Mouse (Mus musculus) spleen, postnatal 14 days (tissue): ENCODE measurements around the gene Fbxo34.

Experiments used
- DNase-seq, 2 experiments: peaks; one replicate each; pipeline ENCODE4 v3.0.0; 2021 to 2022; ENCODE audit warnings: low spot score in 2 of 2

Fbxo34 gene

DNA sequence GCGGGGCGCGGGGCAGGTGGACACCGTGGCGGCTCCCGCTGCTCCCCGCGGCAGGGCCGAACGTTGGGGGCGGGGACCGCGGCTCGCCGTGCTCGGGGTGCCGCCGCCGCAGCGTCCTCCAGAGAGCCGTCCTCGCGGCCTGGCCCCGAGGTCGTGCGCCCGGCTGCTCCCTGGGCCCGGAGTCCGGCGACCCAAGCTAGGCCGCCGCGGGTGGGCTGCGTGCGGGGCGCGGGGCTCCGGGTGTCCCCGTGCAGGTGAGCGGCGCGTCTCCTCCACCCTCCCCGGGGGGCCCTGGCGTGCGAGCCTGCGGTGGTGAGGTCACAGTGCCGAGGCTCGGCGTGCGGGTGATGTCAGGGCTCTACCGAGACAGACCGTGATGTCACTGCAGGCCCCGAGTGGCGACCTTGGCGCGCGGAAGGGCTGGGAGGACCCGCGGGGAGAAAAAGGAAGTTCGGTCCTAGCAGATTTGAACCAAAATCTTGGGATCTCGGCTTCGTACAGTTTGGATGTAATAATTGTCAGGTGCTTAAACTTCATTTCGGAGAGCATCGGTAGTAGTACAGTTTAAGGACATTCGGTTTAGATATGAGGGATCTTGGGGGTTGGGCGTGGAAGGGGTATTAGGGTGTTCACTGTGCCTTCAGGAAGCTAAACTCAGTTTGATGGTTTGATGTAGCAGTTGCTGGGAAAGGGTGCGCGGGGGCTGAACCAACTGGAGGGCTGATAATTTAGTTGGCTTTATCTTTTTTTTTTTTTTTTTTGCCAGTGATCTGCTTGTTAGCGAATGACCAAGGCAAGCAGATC, 22.7 kb downstream of the Fbxo34 start:
- peak; percentile 43 to 62 for DNase-seq

DNA sequence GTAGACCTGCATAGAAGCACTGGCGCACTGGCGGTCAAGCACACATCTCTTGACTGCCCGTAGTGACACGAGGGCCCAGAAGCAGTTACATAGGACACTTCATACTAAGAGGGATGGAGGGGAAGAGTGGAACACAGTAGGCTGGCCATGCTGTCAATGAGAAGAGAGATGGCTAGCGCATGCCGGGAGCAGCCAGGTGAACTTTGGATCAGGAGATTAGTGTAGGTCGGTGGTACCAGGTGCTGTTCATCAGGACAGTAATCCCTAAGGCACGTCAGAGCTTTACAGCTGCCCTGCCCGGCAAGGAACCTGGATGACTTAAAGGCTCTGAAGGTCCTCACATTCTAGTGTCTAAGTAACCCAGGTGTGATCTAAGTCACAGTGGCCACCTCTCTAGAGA, 23.7 kb downstream of the Fbxo34 start:
- no peak for DNase-seq

DNA sequence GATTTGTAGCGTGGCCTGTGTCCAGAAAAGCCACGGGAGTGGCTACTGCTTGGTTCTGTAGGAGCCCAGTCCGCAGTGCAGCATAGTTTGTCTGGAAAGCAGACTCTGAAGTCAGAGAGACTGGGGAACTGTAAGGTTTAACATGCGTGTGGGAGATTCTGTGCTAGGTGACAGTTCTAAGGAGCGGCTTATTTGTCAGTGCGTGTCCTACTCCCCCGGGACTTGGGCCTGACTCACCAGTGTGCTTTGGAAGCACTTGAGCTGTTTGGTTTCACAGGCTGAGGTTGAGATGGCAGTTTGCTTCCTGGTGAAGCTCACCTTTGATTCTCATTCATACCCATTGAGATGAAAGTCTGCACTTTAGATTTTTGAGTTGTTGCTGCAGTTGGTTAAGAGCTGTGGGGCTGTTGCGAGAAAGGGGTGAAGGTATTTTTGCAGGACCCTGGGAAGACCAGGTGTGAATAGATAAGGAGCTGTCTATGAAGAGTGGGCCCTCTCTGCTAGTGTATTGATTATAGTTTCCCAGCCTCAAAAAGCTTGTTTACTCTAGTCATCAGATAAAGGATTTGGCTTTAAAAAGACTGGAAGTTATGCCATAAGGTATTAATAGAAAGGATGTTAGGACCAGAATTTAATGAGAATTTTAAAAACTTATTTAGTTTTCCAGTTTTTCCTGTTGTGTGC, 24.5 kb downstream of the Fbxo34 start:
- DNase-seq, result no peak

DNA sequence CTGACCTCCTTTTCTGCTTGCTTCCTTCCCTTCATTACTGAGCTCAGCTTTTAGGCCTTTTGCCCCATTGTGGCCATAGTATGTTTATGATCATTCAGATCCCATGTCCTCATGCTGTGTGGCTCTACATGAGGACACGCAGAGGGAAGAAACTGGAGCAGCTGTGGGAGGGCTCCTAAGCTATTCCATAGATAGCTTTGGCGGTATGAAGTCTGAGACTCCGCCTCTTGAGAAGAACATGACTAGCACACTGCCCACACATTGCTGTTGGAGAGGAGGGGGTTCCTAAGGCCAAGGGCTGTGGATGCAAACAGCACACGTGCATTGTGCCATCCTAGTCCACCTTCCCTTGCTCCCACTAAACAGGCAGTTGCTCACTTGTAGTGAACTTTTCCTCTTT, 26.0 kb downstream of the Fbxo34 start:
- no peak for DNase-seq

DNA sequence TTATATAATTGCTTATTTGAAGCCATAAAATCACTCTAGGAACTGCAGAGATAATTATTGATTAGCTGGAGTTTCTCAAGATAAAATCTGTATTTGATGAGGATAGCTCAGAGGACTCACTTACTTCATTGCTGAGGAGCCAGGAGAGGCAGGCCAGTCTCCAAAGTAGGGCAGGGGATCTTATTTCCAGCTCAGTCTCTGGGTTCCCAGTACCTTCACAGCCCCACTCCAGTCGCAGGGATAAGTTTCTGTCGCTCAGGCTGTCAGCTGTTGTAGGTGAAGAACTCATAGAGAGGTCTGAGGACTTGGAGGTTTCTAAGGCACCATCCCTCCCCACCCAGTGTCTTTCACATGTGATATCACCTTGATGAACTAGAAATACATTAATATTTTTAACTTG, 27.5 kb downstream of the Fbxo34 start:
- DNase-seq, result no peak

DNA sequence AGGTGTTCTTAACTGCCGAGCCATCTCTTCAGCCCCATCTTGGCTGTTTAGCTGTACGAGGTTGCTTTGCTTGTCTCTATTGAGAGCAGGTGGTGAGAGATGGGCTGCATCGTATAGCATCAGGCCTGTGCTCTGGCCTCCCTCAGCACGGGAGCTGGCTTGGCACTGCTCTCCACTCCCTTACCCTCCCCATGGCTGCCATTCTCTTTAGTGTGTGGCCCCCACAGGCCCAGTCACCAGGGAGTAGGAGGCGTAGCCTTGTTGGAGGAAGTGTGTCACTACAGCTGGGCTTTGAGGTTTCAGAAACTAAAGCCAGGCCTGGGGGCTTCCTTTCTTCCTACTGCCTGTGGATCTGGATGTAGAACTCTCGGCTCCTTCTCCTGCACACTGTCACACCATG, 32.0 kb downstream of the Fbxo34 start:
- DNase-seq, result no peak

DNA sequence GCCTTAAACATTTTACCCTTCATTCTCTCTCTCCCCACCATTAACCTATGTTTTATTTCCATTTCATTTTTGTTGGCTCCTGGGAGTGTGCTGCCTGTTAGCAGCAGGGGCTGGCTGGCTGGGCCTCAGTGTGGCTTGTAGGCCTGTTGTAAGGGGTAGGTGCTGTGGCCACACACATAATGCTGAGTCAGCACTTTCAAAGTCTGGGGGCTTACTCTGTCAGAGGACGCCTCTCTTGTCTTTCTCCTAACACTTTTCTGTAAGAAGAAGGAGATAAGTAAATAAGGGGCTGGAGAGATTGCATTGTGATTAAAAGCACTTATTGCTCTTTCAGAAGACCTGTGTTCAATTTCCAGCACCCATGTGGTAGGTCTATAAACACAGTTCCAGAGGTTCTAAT, 32.9 kb downstream of the Fbxo34 start:
- DNase-seq, result no peak

DNA sequence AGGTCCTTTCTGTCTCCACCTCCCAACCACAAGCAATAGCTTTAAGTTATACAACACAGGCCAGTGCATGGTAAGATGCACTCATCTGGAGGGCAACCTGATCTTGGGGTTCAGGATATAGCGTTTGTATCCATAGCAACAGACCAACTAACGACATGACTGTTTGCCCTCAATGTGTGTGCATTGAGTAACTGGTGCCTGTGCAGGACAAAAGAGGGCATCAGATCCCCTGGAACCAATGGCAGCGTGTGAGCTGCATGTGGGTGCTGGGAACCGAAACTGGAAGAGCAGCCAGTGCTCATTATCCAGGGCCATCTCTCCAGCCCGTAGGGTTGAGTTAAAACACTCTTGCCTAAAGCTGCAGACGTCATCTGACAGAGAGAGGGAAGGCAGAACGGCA, 38.5 kb downstream of the Fbxo34 start:
- DNase-seq, result no peak

DNA sequence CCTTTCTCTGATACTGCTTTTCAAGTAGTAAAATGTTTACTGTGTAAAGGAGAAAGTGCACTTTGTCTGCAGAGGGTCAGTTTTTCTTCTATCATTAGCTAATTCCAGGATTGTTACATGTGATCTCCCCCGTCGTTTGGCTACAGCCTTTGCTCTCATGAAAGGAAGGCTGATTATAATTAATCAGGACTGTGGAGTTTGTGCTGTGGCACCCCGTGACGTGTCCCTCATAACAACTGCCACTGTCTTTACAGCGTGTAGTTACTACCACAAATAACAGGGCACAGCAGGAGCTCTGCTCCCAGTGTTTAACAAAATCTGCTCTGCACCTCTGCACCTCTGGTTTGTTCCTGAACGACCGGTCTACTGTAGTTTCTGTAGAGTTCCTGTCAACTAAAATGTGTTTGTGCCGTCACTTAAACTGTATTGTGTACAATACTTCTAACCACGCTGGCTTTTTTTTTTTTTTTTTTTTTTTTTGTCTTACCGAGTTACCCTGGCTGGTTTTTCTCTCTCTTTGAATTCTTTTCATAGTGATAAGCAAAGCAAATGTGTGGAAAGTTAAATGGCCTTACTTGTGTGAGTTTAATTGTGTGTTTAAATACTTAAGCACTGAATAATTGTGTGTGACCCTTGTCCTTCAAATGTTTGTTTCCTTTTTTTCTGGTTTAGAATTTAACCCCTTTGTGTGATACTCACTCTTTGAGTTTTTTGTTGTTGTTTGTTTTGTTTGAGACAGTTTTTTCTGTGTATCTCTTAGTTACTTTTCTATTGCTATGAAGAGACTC, 39.3 kb downstream of the Fbxo34 start:
- no peak for DNase-seq

DNA sequence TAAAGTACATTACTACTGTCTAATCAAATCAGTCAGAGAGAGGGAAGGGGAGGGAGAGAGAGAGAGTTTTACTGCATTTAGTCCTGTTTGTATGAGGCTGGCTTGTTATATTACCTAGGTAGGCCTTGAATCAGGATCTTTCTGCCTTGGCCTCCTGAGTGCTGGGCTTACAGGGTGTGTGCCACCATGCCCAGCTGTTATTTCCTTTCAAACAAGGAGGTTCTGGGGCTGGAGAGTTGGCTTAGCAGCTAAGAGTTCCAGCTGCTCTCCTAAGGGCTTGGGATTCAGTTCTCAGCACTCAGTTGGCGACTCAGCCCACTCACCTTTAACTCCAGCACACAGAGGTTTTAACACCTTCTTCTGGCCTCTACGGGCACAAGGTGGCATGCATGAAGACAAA, 40.5 kb downstream of the Fbxo34 start:
- DNase-seq, result no peak

DNA sequence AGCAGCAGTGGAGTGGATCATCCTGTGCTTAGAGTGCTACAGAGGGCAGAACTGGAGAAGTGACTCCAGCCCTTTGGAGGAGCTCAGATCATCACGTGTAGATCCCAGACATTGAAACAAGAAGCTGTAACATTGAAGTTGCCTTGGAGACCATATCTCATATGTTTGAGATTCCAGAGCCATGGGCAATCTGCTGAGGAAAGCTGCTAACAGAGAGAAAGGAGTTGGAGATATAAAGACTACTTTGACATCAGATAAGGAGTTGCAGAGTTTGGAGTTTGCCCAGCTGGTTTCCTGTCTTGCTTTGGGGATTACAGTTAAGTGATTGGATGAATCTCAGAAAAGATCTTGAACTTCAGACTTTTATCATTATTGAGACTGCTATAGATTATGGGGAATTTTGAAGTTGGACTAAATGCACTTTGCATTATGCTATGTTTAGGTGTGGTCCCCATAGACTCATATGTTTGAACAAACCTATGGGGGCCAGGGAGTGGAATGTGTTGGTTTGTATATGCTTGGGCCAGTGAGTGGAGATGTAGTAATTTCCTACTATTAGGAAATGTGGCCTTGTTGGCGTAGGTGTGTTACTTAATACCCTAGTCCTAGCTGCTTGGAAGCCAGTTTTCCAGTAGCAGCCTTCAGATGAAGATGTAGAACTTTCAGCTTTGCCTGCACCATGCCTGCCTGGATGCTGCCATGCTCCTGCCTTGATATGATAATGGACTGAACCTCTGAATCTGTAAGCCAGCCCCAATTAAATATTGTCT, 43.6 kb downstream of the Fbxo34 start:
- no peak for DNase-seq

DNA sequence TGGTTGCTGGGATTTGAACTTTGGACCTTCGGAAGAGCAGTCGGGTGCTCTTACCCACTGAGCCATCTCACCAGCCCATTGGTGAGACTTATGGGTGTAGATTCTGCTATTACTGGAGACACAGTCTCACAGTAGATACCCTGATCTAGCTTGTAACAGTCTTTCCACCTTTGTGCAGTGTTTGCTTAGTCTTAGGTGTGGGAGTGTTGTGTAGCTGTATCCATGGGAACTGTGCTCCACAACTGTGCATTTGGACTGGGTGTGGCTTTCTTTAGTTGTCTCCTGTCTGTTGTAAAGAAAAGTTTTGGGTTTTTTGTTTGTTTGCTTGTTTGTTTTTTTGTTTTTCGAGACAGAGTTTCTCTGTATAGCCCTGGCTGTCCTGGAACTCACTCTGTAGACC, 45.7 kb downstream of the Fbxo34 start:
- DNase-seq, result no peak

DNA sequence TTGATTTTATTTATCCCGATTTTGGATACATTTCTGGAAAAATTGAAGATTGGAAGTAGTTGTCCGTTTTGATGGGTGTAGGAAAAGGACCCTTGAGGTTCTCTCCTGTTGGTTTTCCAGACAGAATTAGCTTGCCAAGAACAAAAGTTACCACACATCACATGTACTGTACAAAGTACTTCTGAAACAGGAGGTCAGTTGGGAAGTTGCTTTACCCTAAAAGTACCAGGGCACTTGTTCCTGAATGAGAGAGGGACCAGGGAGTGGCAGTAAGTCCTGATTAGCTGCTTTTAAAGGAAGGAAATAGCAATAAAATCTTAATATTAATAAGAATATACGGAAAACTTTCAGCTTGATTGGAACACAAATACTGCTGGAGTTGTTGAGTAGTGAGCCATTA, 46.9 kb downstream of the Fbxo34 start:
- DNase-seq, result no peak

DNA sequence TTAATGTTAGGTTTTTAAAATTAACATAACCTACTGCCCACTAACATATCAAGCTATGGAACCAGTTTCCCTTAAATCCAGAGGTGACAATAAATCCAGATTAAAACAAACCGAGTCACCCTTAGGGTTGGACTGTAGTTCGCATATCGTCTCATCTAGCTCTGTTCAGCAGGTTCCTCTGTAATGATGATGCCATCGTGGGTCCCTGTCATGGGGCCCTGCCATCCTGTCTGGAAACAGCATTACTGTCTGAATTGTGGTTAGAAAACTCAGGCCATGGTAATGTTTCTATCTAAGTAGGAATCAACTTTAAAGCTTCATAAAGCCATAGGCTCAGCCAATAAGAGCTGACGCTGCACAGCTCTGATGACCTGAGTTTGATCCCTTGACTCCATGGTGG, 48.4 kb downstream of the Fbxo34 start:
- no peak for DNase-seq

DNA sequence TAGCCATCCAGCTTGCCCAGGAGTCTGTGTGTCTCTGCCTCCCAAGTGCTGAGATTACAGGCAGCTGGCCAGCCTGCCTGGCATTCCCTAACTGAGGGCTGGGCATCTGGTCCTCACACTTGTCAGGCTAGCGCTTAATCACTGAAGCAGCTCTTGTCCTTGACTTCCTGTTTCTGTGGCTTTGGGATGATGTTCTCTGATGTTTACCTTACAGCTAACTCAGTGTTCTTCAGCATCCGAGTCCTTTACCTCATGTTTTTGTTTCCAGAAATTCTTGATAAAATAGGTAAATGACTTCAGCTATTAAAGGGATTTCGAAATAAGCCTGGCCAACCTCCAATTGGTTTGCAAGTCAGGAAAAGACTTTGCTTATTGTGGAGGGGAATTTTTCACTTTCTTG, 53.8 kb downstream of the Fbxo34 start:
- no peak for DNase-seq

DNA sequence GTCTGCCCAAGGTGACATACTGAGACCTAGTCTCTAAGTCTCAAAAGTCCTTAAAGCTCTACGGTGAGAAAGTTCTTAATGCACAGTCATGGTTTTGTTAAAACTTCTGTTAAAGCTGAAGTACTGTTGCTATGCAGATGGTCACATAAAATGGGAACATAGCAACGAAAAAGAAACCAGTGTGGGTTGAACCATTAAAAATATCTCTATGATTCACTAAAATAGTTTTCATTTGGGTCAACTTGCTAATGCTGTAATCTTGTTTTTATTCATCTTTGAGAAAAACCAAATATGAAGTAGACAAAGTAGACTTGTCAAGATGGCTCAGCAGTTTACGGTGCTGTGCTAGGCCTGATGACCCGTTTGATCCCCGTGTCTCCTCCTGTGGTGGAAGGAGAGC, 56.5 kb downstream of the Fbxo34 start:
- DNase-seq, result no peak

DNA sequence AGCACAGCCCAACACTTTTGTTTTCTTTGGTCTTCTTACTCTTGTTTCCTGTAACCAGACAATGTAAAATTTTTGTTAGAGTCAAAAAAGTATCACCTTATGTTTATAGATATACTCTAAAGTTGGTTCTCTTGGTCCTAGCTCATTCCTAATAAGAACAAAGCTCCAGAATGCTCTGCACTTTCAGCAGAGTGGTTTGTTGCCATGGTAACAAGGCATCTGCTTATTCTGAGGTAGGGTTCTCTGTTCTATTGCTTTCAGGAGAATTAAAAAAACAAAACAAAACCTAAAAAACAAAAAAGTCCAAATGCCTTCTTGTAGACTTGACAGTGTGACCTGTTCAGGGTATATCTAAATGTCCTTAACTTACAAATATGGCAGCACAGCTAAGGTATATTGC, 57.8 kb downstream of the Fbxo34 start:
- no peak for DNase-seq

DNA sequence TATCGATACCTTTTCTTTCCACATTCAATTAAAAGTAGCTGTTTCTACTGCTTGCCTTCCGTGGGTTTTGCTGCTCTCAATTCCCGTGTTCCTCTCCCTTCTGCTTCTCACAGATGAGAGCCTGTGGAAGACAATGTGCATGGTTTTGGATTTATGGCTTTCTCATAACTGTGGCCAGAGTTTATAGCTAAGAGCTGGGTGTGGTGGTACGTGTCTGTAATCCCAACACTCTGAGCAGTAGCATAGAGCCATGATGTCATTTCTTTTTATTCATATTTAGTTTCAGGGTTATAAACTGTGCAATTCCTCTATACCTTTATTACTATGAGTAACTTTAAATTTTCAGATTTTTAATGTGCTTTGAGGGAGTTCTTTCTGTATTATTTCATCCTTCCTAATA, 60.0 kb downstream of the Fbxo34 start:
- no peak for DNase-seq

DNA sequence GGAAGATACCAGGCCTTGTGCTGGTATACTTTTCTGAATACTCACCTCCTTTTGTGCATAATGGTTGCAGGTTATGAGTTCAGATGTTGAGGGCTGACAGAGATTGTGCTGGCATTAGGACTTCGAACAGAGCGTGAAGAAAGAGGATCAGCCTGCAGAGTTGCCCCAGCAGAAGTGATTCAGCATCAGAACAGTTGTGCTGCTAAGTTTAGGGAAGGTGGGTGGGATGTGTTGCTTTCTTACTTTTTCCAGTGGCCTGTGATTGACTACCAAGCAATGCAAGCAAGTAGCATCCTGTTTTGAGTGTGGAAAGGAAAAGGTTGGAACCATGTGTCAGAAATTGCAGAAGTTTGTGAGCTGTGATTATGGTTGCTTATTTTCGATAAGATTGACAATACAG, 63.4 kb downstream of the Fbxo34 start:
- DNase-seq, result no peak

DNA sequence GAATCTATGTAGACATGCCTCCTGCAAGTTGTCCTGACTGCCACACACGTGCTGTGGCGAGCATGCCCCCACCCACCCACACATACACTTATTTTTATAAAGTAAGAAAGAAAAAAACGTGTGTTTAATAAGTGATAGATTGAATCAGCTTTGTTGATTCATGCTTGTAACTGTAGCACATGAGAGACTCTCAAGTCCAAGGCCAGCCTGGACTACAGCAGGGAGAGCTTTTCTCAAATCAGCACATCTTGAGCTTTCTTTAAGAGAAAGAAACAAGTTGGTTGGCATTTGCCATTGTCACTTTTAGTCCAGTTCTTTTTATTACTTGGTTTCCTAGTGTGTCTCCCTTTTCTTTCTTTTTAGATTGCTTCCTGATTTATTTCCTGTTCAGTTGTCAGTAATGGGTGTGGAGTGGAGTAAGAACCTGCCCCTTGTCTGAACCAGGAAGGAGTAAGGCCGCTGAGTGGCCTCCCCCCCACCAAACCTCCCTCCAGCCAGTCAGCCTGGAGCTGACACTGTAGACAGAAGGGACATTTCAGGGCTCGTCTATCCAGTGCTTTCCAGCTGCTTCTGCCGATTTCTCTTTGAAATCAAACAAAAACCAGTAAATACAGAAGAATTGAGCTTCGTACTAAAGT, 64.7 kb downstream of the Fbxo34 start:
- no peak for DNase-seq

DNA sequence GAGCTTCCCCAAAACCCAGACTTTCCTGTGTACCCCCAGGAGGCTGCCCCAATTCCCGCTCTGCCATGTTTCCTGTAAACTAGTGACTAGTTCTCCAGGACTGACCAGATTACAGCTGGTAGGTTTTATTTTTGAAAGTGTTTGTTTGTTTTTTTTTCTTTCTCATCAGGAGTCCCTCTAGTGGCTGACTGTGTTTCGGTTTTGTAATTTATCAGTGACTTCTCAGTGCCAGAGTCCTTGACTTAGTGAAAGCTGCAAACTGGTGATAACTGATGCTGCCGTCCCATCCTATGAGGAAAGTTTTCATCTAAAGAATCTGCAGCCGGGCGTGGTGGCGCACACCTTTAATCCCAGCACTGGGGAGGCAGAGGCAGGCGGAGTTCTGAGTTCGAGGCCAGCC, 65.4 kb downstream of the Fbxo34 start:
- no peak for DNase-seq

DNA sequence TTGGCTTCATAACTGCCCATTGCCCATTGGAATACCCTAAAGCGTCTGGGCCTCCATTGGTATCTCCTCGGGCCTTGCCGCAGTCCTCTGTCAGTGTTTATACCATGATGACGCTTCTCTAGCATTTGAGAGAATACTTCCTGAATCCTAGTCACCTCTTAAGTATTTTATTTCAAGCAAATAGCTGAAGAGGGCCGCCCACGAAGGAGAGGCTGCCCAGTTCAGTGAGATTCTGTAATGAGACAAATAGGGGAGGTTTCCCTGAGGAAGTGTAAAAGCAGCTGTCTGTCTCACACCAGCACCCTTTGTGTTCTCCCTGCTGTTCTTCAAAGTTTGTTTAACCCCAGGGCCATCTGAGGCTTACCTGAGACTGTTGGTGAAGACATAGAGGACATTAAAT, 66.5 kb downstream of the Fbxo34 start:
- DNase-seq, result no peak
